Mouse (Mus musculus) cerebellum, adult 8-10 months (tissue): ENCODE measurements at regions not wholly inside any gene's neighbourhood (a gene's known extent, or its start where the extent isn't known, plus 50 kb on each side); places are given as distances from the start of the nearest gene placed in this dataset.

ENCODE experiments used
- DNase-seq: peaks from one replicate; pipeline ENCODE4 v3.0.0; 2022

DNA sequence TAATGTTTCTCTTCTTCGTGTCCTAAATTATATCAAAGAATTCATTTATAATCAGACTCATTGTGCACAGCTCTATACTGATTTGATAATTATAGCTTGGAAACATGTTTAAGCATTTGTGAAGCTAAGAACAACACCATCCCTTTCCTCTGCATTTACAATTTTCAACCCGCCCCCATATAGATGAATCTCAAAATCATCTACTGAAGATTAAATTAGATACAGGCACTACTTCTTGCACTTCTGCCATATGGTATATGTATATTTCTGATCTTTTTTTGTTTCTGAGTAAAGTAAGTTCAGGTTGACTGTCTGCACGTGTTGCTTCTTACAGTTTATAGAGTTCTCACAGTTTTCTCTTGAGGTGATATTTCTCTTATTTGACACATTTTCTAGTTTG lies 583.1 kb upstream of the C030005K15Rik start:
- no peak for DNase-seq

DNA sequence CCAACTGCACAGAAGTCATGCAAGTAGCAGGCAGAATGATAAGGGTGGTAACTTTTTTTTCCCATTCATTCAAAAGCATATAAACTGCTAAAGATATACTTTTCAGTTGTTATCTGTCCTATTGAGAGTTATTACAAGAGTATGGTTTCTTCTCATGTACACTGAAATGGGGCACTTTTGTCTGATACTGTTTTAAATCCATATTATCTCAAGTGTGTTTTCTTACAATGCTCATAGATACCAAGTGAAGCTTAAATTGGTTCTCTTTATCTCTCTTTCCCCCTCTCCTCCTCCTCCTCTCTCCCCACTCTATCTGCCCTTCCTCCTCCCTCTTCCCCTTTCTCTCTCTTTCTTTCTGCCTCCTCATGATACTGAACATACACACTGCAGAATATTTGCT lies 584.8 kb upstream of the C030005K15Rik start:
- no peak for DNase-seq

DNA sequence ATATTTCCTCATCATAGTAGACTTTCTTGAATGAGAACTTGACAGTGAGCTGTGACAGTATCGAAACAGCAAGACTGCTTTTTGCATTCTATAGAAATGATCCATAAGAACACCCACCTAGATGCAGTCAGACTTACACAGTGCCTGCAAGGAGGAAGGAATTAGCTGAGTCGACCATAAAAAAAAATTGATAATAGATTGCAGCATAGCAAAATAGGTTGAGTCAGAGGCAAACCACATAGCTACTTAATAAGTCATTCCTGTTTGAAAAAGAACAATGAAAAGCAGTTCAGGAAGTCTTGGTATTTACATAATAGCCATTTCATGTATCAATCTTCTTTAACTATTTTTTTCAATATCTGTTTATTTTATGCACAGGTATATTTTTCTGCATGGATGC lies 591.9 kb upstream of the C030005K15Rik start:
- no peak for DNase-seq

DNA sequence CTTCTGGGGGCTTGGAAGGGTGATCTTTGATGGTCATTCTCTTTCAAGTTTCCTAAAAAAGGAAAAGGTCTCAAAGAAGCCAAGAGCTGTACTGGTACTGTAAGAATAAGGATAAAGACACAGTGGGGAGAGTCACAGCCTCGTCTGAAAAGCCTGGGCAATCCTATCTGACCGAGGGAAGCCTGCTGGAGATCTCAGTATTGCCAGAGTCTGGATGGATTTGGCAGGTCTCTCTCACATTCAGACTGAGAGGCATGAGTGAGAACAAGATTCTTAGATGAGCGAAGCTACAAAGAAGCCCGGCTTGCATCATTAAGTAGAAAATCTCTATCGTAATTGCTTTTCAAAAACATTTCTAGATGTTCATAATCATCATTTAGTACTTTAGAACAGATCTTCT lies 590.4 kb upstream of the Atp2b1 start:
- DNase-seq: peak; percentile 9

DNA sequence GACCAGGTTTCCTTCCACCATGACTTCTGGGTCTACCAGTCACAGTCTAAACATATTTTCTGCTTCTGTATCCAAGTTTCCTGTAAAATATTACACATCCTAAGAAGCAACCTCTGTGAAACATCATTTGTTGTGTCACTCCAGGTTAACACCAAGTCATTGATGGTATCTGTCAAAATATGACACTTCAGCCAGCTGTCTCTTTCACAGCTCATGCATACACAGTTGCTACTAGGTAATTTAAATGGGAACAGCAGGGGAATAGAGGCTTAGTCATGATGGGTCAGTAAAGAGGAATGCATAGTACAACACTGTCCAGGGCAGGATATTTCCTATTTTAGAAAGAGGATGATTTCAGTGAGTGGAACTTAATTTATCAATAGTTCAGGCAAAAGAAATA lies 589.6 kb upstream of the Atp2b1 start:
- no peak for DNase-seq

DNA sequence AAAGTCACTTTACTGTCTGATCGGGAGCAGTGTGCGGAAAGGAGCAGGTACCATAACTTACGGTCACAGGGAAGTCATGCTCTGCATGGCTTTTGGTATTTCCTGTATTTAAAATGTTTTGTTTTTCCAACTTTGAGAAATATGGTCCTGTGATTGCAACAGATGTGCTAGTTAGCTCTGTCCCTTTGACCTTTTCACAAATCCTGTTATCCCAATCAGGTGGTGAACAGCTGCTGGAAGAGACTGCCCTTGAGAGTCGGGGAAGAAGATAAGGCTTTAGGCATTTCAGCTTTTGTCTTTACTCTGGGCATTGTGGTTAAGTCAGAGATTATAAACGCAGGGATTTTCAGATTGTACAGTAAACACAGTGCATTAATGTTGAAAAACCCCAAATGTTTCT lies 588.5 kb upstream of the Atp2b1 start:
- DNase-seq: no peak

DNA sequence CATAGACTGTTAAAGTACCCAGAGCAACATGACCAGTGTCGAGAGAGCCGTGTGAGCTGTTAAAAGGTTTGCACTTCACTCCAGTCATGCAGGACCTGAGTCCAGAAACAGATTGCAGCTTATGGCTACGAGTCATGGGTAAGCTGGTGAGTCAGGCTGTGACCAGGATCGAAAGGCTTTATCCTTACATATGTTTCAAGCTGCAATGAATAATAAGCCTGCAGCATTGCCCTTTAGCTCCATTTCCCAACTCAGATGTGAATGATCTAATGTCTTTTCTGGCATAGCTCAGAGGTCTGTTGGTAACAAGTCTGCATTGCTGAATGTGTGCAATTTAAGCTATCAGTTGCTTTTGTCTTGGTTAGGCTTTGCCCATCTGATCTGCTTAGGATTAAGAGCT lies 581.5 kb upstream of the Atp2b1 start:
- DNase-seq: peak; percentile 22

DNA sequence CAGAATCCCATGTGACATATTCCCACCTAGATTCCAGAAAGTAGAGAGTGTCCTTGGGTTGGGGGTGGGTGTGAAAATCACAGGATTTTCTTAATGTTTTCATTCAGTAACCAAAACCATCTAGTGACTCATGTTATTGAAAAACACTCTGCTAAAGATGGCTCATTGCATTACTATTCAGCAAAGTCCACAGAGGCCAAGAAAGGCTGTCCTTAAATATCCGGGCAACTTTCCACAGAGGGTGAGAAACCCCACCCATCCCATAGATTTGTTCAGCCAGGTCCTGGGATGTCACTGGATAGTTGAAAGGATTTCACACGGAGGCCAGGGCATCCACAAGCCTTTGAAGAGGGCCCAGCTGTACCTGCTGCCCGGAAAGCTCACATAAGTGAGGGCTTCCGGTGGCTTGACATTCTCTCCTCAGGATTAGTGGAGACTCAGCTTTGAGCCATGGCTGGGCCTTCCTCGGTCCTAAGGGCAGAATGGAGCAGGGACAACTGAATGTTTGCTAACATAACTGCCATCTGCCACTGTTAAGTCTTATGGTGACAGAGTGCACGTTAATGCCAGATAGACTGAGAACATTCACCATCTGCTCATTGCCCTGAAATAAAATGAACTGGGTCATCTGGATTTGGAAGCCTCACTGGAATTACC lies 580.7 kb upstream of the Atp2b1 start:
- peak; percentile 78 for DNase-seq

DNA sequence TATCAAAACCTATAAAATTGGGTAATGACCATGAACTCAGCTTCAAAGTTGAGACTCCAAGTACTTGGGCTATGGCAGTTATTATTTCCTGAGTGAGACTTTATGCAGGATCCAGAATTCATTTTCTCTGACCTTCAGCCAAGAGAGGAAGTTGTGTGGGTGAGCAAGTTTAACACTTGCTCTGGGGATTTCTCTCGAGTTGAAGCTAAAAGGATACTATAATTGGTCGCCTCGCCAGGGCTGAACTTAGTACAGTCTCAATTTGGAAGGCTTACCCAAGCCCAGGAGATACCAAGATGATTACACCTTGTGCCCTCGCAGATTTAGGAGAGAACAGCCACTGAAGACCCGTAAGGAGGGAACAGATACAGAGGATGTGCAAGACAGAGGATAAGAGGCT lies 570.4 kb upstream of the Atp2b1 start:
- DNase-seq: no peak

DNA sequence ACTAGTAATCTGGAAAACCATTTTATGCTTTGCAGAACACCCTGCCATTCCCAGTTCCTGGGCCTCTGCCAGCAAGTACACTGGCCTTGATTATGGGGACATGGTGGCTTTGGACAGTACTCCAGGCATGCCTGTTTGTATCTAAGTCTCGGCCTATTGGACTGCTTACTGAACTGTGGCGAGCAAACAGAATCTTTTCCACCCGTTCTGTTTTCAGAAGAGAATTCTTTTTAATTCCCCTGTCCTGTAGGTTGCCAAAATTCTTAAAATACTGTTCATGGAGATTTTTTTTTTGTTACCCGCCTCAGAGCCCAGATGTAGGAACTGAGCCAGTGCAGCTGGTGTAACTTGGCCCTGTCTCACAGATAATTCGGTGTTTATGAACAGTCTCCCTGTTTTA lies 564.7 kb upstream of the Atp2b1 start:
- DNase-seq: peak; percentile 55

DNA sequence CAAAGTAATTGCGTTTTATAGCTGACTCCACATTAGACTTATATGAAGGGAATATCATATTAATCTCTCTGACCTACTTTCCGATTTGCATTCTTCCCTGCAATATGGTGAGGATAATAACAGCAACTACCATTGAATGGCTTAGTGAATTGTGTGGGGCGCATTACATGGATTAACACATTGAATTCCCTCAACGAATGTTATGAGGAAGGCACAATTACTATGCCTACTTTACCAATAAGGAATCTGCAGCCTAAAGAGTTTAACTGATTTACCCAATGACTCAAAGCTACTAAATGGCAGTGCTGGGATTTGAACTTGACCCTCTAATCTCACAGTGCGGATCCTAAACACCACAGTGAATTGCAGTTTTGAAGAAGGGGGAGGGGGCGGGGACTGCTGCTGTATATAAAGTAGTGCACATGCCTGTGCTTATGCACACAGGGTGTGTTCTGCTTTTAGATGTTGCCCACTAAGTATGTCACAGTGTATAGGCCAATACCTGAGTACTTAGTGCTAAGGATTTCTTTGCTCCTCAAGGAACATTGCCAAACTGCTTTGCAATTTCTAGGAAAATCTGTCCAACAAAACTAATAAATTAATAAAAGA lies 563.8 kb upstream of the Atp2b1 start:
- DNase-seq: no peak

DNA sequence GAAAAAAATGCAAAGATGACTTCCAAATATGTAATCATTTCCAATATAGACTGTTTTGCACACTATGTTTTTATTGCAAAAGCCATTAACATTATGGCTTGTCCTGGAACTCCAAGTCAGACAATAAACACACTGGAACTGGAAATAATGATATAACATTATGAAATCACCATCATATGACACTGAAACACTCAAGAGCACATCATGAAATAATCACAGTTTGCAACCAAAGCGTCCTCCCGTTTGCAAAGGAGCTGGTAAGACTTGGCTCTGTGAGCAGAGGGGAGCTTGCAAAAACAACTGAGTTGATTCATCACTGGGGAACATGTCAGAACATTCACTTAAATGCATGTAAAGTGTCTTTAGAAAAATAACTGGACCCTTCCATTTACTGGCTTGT lies 562.1 kb upstream of the Atp2b1 start:
- DNase-seq: no peak

DNA sequence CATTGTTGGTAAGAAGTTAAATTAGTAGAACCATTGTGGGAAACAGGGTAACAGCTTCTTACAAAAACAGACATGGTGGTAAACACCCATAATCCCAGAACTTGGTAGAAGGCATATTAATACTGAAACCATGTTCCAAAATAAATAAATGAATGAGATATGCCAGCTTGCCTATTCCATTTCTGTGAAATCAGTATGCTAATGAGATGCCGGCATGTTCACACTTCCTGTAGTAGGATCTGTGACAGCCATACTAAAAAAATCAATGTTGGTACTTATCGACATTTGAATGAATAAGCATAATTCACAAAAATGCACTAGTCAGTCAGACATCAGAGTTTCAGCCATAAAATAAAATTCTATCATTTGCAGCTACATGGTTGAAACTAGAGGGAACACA lies 559.7 kb upstream of the Atp2b1 start:
- DNase-seq: no peak

DNA sequence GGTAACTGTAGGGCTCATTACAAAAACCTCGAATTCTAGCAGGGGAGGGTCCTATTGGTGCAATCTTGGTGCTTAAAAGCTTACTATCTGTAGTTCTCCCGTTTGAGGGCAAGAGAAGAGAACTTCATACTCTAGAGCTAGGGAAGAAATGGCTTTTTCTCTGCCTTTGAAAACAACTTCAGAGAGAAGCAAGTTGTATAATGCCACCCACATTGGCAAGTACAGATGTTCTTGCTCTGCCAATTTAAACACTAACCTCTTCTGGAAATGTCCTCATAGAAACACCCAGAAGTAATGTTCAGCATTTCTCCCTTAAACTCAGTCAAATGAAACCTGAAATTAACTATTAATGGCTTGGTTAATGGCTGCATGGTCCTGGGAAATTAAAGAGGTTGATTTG lies 549.6 kb upstream of the Atp2b1 start:
- DNase-seq: no peak

DNA sequence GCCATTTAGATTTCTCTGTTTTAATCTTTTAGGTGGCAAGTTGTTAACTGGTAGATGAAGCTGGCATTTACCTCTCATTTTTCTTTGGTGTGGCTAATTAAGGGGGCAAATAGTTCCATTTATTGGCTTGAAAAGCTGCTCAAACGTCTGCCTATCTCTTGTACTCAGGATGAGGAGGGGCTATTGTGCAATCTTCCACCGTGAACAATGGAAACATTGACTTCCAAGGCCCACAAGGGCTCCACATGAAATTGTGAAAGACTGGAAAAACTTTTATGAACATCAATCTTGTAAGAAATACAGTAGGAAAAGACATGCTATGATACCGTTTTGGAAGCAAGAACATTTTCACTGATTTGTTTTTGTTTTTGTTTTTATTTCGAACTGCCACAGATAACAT lies 541.6 kb upstream of the Atp2b1 start:
- no peak for DNase-seq

DNA sequence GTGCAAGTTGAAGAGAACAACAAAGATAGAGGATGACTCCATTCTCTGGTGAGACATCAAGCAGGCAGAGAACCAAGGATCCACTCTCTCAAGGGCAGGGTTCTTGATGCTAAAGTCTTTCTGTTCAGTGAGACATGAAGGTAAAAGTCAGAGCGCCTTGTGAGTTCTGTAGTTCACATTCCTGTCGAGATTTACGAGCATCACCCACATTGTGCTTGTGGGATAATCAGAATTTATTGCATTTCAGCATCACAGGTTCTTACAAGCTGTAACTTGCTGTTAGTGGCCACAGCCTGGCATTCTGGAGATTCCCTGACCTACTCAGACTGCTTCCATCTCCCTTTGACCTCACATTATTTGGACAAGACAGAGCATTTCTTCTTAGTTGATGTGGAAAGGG lies 540.9 kb upstream of the Atp2b1 start:
- DNase-seq: no peak

DNA sequence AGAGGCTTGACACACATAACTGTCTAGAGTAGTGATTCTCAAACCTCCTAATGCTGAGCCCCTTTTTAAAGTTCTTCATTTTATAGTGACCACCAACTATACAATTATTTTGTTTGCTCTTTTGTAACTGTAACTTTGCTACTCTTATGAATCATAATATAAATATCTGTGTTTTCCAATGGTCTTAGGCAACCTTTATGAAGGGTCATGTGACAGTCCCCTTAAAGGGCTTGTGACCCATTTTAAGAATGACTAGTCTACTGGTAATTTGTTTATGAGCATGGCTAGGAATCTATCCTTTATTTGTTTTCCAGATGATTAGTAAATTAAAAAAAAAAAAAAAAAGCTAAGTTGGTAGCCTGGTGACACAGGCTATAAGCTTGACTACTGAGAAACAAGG lies 539.5 kb upstream of the Atp2b1 start:
- DNase-seq: no peak

DNA sequence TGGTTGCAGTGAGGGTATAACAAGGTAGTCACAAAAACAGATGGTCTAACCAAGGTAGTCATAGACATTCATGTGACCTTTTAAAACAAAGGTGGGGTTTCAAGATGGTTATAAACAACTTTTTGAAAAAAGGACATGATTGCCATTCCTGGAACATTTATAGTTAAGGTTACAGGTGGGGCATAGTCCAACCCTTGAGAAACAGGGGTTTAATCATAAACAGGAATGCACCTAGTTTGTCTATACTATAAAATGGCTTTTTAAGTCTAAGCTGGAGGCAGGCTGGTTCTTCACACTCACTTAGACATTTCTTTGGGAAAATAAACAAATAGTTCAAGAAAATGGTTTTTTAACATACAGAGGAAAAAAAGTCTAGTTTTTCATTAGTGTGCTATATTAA lies 525.7 kb upstream of the Atp2b1 start:
- DNase-seq: no peak

DNA sequence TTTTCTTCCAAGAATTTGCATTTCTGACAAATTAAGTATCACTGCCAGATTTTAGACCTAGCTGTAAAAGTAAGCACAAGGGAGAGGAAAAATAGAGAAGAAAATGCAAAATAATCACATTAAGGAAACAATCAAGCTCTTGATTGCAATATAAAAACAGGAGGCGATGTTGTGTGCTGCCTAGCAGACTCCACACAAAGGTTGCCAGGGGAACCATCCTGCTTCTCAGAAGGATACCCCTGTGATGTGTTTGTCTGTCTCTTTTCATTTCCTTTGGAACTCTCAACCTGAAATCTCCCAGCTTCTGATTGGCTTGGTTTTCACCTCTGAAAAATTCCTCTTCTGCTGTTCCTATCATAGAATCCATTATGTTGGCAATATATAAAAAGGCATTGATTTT lies 514.3 kb upstream of the Atp2b1 start:
- DNase-seq: no peak

DNA sequence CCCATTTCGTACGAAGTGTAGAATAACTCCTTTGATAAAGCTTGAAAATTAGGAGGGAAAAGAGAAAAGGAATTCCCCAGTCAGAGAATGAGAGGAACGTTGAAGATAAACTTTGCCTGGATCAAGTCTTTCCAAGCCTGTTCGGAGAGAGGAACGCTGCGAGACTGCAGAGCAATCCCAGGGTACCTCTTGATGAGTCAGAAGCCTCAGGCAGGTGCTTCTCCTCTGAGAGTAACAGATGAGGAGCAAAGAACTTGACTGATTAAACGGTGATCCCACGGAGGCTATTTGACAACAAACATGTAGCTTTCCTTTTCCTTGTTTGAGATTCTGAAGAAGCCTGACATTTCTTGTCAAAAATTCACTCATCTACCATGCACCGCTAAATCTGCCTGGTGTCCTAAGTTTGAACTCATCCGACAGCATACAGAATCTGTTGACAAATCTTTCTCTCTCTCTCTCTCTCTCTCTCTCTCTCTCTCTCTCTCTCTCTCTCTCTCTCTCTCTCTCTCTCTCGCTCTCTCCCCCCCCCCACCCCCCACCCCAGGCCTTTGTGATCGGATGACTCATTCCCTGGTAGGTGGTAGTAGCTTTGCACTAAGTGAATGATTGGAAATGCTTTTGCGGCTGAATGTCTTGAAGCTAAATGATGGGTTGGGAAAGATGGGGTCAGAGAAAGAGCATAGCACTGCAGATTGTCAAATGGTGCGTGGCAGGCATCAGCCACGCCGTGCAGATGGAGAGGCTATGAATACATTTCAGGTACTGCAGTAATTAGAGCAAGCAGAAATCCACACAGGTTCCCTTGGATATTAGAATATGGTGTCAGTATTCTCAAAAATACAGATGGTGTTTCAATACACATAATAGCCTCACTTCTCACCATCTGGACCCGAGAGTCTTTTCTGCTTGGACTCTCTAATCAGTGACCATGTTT lies 496.1 kb upstream of the Atp2b1 start:
- DNase-seq: peak; percentile 15

DNA sequence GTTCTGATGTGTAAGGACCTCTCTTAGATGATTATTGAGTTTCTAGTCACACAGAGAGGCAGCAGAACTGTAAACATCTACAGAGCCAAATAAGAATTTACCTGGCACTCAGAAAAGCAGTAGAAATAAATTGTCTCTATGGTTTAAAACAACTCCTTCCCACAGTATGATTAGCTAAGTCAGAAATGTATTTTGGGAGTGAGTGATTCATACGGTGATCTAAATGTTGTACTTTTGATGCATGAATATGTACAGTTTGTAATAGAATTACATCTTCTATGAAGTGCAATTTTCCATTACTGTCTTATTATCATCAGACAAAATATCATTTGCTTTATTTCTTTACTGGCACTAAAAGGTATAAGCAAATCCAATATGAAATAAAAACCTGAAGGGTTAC lies 489.8 kb upstream of the Atp2b1 start:
- DNase-seq: no peak

DNA sequence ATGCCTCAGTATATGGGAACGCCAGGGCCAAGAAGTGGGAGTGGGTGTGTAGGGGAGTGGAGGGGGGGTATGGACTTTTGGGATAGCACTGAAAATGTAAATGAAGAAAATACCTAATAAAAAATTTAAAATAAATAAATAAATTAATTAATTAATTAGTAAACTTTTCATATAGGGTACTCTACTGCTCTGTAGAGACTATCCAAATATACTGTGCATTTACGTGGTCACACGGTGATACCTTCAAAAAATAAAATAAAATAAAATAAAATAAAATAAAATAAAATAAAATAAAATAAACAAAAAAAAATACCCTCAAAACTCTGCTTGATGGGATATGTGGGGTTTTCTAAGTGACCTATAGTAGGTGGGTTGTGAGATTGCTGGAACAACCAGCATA lies 479.2 kb upstream of the Atp2b1 start:
- no peak for DNase-seq

DNA sequence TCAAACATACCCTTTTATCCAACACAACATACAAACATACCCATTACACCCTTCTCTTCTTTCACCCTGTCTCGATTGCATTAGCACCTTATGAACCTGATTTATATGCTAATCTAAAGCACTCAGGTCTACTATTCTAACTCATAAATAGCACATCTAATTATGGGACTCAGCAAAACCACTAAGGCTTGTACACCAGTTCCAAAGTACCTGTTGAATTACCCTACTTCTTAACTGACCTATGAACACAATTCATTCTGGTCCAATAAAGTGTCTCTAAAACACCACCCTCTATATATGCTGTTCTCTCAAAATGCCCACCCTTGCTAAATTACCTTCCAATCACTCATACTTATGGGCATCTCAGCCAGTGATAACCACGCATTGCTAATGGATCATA lies 452.7 kb upstream of the Atp2b1 start:
- DNase-seq: no peak

DNA sequence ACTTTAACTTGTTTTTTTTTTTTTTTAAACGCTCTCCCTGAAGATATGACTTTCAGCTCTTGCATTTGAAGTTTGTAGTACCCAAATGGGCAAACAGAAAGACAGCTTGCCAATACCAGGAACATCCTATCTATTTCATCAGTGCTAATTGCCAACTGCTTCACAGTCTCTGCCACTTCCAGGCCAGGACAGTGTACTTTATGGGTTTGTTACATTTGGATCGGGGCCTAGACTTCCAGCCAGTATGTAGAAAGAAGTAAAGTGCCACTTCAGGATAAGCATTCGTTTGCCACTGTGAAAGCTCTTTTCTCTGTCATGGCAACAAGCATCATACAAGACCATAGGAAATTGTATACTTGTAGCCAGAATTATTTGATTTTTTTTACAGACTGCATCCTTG lies 439.6 kb upstream of the Atp2b1 start:
- no peak for DNase-seq
